Mouse (Mus musculus) midbrain, postnatal 0 days (tissue): ENCODE results near the gene Hadha. TPM values are rescaled to one million over a fixed set of nuclear protein-coding genes. Genes with fewer than 3 reads are reported as not detected.

ENCODE experiments used
- ATAC-seq: fragments of 200-750 bp; cut with Nextera tagmentation; 2 replicates; pipeline ENCODE4 v1.8.0; 2017; ENCODE audit warnings: moderate number of reproducible peaks, mild to moderate bottlenecking, moderate TSS enrichment, moderate library complexity; ENCODE audit not compliant: low FRiP score
- DNase-seq: peaks from one replicate; pipeline ENCODE4 v3.0.0-alpha.2; 2015; ENCODE audit warnings: low spot score
- H3K27ac ChIP-seq: fragments of 300-500 bp; sonication (generic); 2 replicates; pipeline ENCODE4 v1.5.1; 2014; ENCODE audit warnings: low read depth, mild to moderate bottlenecking, low read length, mixed read lengths
- H3K27me3 ChIP-seq: fragments of 300-500 bp; sonication (generic); 2 replicates; pipeline ENCODE4 v1.6.1; 2014; ENCODE audit warnings: low read length, control low read depth, mixed read lengths; ENCODE audit not compliant: insufficient read depth
- H3K36me3 ChIP-seq: fragments of 300-500 bp; sonication (generic); 2 replicates; pipeline ENCODE4 v1.6.1; 2014; ENCODE audit warnings: low read length, control low read depth, mixed read lengths; ENCODE audit not compliant: insufficient read depth
- H3K4me1 ChIP-seq: fragments of 300-500 bp; sonication (generic); 2 replicates; pipeline ENCODE4 v1.6.1; 2014; ENCODE audit warnings: mild to moderate bottlenecking, control low read depth, antibody characterized with exemption, low read length, mixed read lengths; ENCODE audit not compliant: insufficient read depth
- H3K4me2 ChIP-seq: fragments of 300-500 bp; sonication (generic); 2 replicates; pipeline ENCODE4 v1.6.1; 2014; ENCODE audit warnings: low read depth, mild to moderate bottlenecking, low read length, mixed read lengths; ENCODE audit not compliant: poor library complexity, severe bottlenecking
- H3K4me3 ChIP-seq: fragments of 300-500 bp; sonication (generic); 2 replicates; pipeline ENCODE4 v1.5.1; 2014; ENCODE audit warnings: low read depth, mild to moderate bottlenecking, low read length, moderate library complexity
- H3K9ac ChIP-seq: fragments of 300-500 bp; sonication (generic); replicated peaks from 2 replicates; pipeline ENCODE4 v1.6.1; 2014; ENCODE audit warnings: mild to moderate bottlenecking, low read length, moderate library complexity, mixed read lengths; ENCODE audit not compliant: poor library complexity, severe bottlenecking
- H3K9me3 ChIP-seq: fragments of 300-500 bp; sonication (generic); 2 replicates; pipeline ENCODE4 v1.6.1; 2016; ENCODE audit warnings: low read length, control low read depth
- CTCF ChIP-seq: IDR thresholded peaks from 2 replicates; pipeline ENCODE4 v1.5.1; 2016; ENCODE audit warnings: antibody characterized with exemption, mild to moderate bottlenecking
- WGBS: fragments of 180-500 bp; shearing (Covaris S2); extraction: QIAGEN DNeasy Blood & Tissue Kit; methylation state at CpG from one replicate; pipeline ENCODE4 v1.1.7; 2014; 5-methylcytosine and 5-hydroxymethylcytosine counted together
- polyA plus RNA-seq: library from polyadenylated mRNA; unstranded; fragments of >200 nt; fragmentation: Nextera tagmentation; extraction: Ambion mirVana; gene quantifications from 2 replicates; pipeline ENCODE4 v1.2.1, GENCODE M21; 2015
- total RNA-seq: library from RNA; depleted of rRNA; stranded (reverse); fragments of >200 nt; gene quantifications from 2 replicates; pipeline ENCODE4 v1.2.3, GENCODE M21; 2014

Gene Hadha
- total and polyA plus RNA-seq, 2 experiments from 2014 or later, result 42.3 to 59.8 TPM

DNA sequence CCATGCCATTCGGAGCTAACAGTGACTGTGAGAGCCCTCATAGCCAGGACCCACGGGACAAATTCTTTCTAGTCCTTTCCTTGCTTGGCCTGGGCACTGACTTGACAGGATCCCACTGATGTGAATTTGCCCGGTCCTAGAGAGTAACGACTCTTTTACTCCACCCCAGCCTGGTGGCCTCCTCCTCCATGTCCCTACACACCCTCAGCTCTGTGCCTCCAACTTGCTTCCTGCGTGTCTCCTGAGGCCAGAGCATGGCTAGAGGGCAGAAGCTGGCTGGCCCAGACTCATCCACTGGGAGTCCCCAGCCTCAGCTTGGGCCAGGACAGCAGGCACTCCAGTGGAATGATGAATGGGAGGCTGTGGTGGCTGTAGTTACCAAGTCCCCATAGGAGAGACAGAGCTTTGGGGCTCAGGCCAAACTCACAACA lies 47.3 kb downstream of the Hadha start:
- WGBS, result 12% methylated on average over 5 of the region's 5 CpGs
- Histone ChIP-seq H3K4me3 (no peak overlapping the region), H3K4me1 (peaks cover 14% of the 10 kb centered on the region), H3K27me3 (no peaks in the 10 kb centered on the region), H3K27ac (peak overlapping the region; percentile 51), H3K9me3 (no peaks in the 10 kb centered on the region), H3K36me3 (no peaks in the 10 kb centered on the region), H3K4me2 (0 out of 2 replicates have a peak overlapping the region, but pooled peaks have one; percentile 18), H3K9ac (no peak overlapping the region)
- DNase-seq, result peak; percentile 78
- peak; percentile 18 for ATAC-seq
- no peak for TF ChIP-seq CTCF

DNA sequence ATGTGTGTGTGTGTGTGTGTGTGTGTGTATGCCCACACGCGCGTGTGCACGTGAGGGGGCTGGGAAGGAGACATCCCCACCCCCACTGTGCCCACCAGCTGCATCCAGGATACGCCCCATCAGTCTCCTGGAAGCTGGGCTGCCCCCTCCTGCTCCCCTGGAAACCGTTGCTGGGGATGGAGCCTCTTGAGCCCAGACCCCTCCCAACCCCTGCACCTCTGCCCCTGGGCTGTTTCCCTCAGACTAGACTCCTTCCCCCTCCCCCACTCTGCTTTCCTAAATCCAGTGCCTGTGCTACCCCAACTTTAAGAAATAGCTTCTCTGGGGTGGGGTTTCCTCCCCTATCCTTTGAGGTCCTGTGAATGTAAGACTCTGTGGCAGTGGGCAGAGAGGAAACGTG lies 47.8 kb downstream of the Hadha start:
- H3K36me3 ChIP-seq, result no peaks in the 10 kb centered on the region
- H3K4me2 ChIP-seq, result peak overlapping the region; percentile 99; the same call in 1 of the 2 replicates
- no peak overlapping the region for H3K4me3 ChIP-seq
- ATAC-seq (no peak), DNase-seq (peak; percentile 68)
- H3K9me3 ChIP-seq, result no peaks in the 10 kb centered on the region
- H3K27ac ChIP-seq, result peak overlapping the region; percentile 51
- H3K4me1 ChIP-seq, result peaks cover 14% of the 10 kb centered on the region
- H3K27me3 ChIP-seq, result no peaks in the 10 kb centered on the region
- TF ChIP-seq CTCF, result no peak
- H3K9ac ChIP-seq, result no peak overlapping the region
- 9% methylated on average over 7 of the region's 7 CpGs for WGBS

DNA sequence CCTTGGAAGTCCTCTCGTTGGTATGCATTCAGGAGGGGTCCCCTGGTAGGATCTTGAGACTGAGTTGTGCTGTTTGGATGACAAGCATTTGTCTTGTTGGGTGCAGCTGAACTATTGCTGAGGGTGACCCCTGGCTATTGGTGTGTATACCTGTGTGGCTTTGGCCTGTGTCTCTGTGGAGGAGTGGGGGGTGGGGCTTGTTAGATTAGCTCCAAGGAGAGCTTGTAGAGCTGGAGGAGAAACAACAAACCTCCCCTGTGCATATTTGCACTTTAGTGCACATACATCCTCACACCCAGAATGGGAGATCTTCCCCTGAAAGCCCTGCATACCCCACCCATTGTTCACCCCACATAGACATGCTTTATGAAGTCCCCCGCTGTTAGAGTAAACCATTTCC lies 48.2 kb downstream of the Hadha start:
- Histone ChIP-seq H3K36me3 (no peaks in the 10 kb centered on the region), H3K9ac (peak overlapping the region; percentile 65), H3K4me1 (peaks cover 14% of the 10 kb centered on the region), H3K4me2 (peak overlapping the region; percentile 99), H3K27ac (peak overlapping the region; percentile 70), H3K27me3 (no peaks in the 10 kb centered on the region), H3K9me3 (no peaks in the 10 kb centered on the region), H3K4me3 (peak overlapping the region; percentile 56)
- TF ChIP-seq CTCF, result no peak
- no peak for DNase-seq
- 8% methylated on average over 2 of the region's 2 CpGs for WGBS
- no peak for ATAC-seq

DNA sequence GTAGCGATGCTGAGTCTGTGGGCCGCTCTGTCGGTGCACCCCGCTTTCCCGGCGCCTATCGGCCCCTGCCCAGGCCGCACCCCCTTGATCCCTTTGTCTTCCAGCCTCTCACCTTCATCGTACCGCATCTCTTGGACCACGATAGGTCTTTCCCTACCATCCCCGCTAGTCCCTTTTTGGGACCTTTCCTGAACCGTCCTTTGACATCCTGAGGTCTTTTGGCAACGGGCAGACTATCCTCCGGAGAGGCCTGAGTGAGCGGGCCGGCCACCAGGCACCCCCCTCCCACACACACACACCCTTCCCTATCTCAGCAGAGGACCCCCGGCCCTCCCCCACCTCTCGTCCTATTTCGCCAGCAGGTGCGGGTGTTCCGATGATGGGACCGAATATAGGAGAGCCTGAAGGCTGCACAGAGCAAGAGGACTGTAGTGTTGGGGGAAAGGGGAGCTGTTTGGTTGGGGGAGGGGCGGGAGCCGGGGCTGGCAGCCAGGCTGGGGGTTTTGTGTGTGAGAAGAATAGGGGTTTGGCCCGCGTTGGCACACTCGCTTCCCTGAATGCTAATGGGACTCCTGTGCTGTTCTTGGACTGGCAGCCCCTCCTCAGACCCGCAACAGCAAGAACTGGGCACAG lies 49.2 kb downstream of the Hadha start, which contains the start of gene 3110082J24Rik:
TSS of gene 3110082J24Rik (minus strand) at position 419 of the 633 bp plus-strand sequence.
- no peaks in the 10 kb centered on the region for H3K9me3 ChIP-seq
- peaks cover 9% of the 10 kb centered on the region; the same call in 1 of the 2 replicates for H3K4me1 ChIP-seq
- peak within 1 kb of the TSS; percentile 65 for H3K9ac ChIP-seq
- TF ChIP-seq CTCF, result no peak
- 2% methylated on average over 29 of the region's 29 CpGs for WGBS
- peak within 1 kb of the TSS; percentile 56 for H3K4me3 ChIP-seq
- no peaks in the 10 kb centered on the region for H3K36me3 ChIP-seq
- peak; percentile 79 for DNase-seq
- peak within 1 kb of the TSS; percentile 70 for H3K27ac ChIP-seq
- H3K4me2 ChIP-seq, result peak within 1 kb of the TSS; percentile 99
- no peaks in the 10 kb centered on the region for H3K27me3 ChIP-seq
- ATAC-seq, result peak; percentile 58

DNA sequence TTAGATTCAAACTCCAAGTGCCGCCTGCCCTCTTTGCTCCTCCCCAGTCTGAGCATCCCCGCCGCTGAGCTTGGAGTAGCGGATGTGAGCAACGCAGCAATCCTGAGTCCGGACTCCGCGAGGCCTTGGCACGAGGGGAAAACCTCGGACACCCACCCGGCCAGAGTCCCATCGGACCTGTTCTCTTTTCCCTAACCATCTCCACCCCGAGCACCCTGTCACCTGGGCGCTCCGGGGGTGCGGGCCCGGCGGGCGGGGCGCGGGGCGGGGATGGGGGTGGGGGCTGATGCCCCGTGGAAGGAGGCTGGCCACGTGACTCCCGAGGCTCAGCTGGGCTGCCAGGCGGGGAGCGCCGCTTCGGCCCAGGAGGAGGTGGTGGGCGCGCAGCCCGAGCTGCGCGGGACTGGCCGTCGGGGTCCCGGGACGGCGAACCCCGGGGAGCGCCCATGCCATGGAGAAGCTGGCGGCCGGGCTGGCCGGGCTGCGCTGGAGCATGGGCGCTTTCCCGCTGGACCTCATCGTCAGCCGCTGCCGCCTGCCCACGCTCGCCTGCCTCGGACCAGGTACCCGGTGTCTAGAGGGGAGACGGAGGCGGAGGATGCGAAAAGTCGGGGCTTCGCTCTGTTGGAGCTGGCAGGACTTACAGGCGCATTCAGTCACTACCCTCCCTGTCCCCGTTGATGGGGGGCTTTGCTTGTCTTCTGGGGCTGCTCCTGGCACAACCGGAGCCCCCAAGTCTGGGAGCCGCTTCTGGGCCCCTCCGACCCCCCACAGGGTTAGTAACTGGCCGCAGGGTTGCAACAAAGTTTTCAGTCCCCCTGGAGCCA lies 49.9 kb downstream of the Hadha start, which contains the start of gene Garem2:
TSS of gene Garem2 (plus strand) at position 321 of the 827 bp plus-strand sequence.
- Histone ChIP-seq H3K4me2 (peak within 1 kb of the TSS; percentile 99), H3K9ac (peak within 1 kb of the TSS; percentile 65), H3K27me3 (no peaks in the 10 kb centered on the region), H3K4me1 (peaks cover 9% of the 10 kb centered on the region; the same call in 1 of the 2 replicates), H3K9me3 (no peaks in the 10 kb centered on the region), H3K36me3 (no peaks in the 10 kb centered on the region), H3K4me3 (peak within 1 kb of the TSS; percentile 56), H3K27ac (peak within 1 kb of the TSS; percentile 65)
- TF ChIP-seq CTCF, result no peak
- WGBS, result under 1% methylated on average over 56 of the region's 65 CpGs
- DNase-seq (peak; percentile 52), ATAC-seq (peak; percentile 25; the same call in 1 of the 2 replicates)

DNA sequence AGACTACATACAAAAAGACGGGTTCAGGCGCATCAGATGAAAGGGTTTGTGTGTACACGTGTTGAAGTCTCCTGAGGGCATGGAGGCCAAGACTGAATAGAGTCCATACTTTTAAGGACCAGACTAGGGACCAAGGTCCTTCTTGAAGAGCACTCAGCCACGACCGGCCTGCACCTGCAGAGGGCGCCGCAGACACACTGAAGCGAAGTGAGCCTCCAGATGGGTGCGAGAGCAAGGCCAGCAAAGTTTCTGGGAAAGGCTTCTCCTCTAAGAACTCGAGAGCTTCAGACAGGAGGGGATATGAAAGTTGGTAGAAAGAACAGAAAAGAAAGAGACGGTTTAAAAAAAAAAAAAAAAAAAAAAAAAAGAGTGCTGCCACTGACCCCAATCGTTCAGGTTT lies 50.6 kb downstream of the Hadha start:
- no peak for ATAC-seq
- H3K27me3 ChIP-seq, result no peaks in the 10 kb centered on the region
- no peaks in the 10 kb centered on the region for H3K9me3 ChIP-seq
- no peaks in the 10 kb centered on the region for H3K36me3 ChIP-seq
- no peak overlapping the region for H3K9ac ChIP-seq
- peaks cover 9% of the 10 kb centered on the region; the same call in 1 of the 2 replicates for H3K4me1 ChIP-seq
- no peak overlapping the region for H3K27ac ChIP-seq
- peak overlapping the region; percentile 56 for H3K4me3 ChIP-seq
- H3K4me2 ChIP-seq, result peak overlapping the region; percentile 99
- TF ChIP-seq CTCF, result peak; percentile 79
- 3% methylated on average over 12 of the region's 12 CpGs for WGBS
- DNase-seq, result peak; percentile 76
